Mouse (Mus musculus): ENCODE measurements around the gene Srl. TPM values are rescaled to one million over a fixed set of nuclear protein-coding genes. Genes with fewer than 3 reads are reported as not detected.

Gene Srl
- total and polyA plus RNA-seq, 3 experiments = 276 to 870 (median 771) TPM

- WGBS = 44% methylated on average over 8 of the region's 8 CpGs
- no peaks in the 10 kb centered on the region for H3K27me3 ChIP-seq (ENCODE audit: control insufficient read depth, insufficient read depth, low read length)
- H3K4me3 ChIP-seq = no peak overlapping the region
- H3K9ac ChIP-seq (ENCODE audit: low read depth, low read length) = peak overlapping the region; percentile 22
- no peaks in the 10 kb centered on the region for H3K79me2 ChIP-seq (replicated peaks; ENCODE audit: control insufficient read depth, insufficient read depth, low read length)
- TF ChIP-seq POLR2A (IDR thresholded peaks at IDR 0.05; ENCODE audit: insufficient read depth, low read depth, low read length) = peak; percentile 30; the same call in 1 of the 2 replicates
- peak; percentile 84; the same call in 1 of the 2 replicates for TF ChIP-seq EP300 (IDR thresholded peaks at IDR 0.05; ENCODE audit: insufficient read depth, low read depth, low read length)
- TF ChIP-seq CTCF (IDR thresholded peaks at IDR 0.05) = 0 out of 2 replicates have a peak, but pooled peaks have one; percentile 5
- peaks cover 7% of the 10 kb centered on the region for H3K4me1 ChIP-seq (ENCODE audit: control insufficient read depth, insufficient read depth, low read length)
- intact Hi-C loops (cut with DNase I) = no loop called here
- H3K27ac ChIP-seq = peak overlapping the region; percentile 84
- DNase-seq = peak; percentile 65 to 82
- peaks cover 23% of the 10 kb centered on the region for H3K36me3 ChIP-seq (ENCODE audit: control insufficient read depth, insufficient read depth, low read length)
These were observed 40.8 kb downstream of the Srl start for GRCm38 (mm10) chr16:4500598-4501385.

- no peak for DNase-seq
- H3K4me3 ChIP-seq = no peak overlapping the region
These were observed 43.6 kb downstream of the Srl start for GRCm38 (mm10) chr16:4497762-4498607.

GRCm38 (mm10) chr16:4496470-4496869 lies 45.1 kb downstream of the Srl start:
- Histone ChIP-seq H3K79me2 (replicated peaks; ENCODE audit: control insufficient read depth, insufficient read depth, low read length) (no peaks in the 10 kb centered on the region), H3K4me3 (no peak overlapping the region; the same call in 1 of the 2 replicates), H3K9ac (ENCODE audit: low read depth, low read length) (no peak overlapping the region), H3K36me3 (ENCODE audit: control insufficient read depth, insufficient read depth, low read length) (peaks cover 19% of the 10 kb centered on the region), H3K4me1 (ENCODE audit: control insufficient read depth, insufficient read depth, low read length) (peaks cover 9% of the 10 kb centered on the region), H3K27me3 (ENCODE audit: control insufficient read depth, insufficient read depth, low read length) (no peaks in the 10 kb centered on the region), H3K27ac (no peak overlapping the region; the same call in 1 of the 2 replicates)
- WGBS = 82% methylated on average over 3 of the region's 3 CpGs
- intact Hi-C loops (cut with DNase I) = no loop called here
- TF ChIP-seq EP300 (IDR thresholded peaks at IDR 0.05; ENCODE audit: insufficient read depth, low read depth, low read length) = no peak
- TF ChIP-seq POLR2A (IDR thresholded peaks at IDR 0.05; ENCODE audit: insufficient read depth, low read depth, low read length) = no peak
- no peak for TF ChIP-seq CTCF (IDR thresholded peaks at IDR 0.05)
- no peak for DNase-seq

More at GRCm38 (mm10) chr16:4497762-4498607, 43.6 kb downstream of the Srl start:
- Histone ChIP-seq H3K27me3 (ENCODE audit: control insufficient read depth, insufficient read depth, low read length) (no peaks in the 10 kb centered on the region), H3K27ac (peak overlapping the region; percentile 84), H3K79me2 (replicated peaks; ENCODE audit: control insufficient read depth, insufficient read depth, low read length) (no peaks in the 10 kb centered on the region), H3K9ac (ENCODE audit: low read depth, low read length) (peak overlapping the region; percentile 47; the same call in 1 of the 2 replicates), H3K36me3 (ENCODE audit: control insufficient read depth, insufficient read depth, low read length) (peaks cover 19% of the 10 kb centered on the region), H3K4me1 (ENCODE audit: control insufficient read depth, insufficient read depth, low read length) (peaks cover 8% of the 10 kb centered on the region)
- intact Hi-C loops (cut with DNase I) = no loop called here
- WGBS = 45% methylated on average over 8 of the region's 8 CpGs
- no peak for TF ChIP-seq EP300 (IDR thresholded peaks at IDR 0.05; ENCODE audit: insufficient read depth, low read depth, low read length)
- no peak for TF ChIP-seq POLR2A (IDR thresholded peaks at IDR 0.05; ENCODE audit: insufficient read depth, low read depth, low read length)

GRCm38 (mm10) chr16:4495861-4496260 lies 45.8 kb downstream of the Srl start:
- DNase-seq = peak in 1 of 2 experiments; percentile 59
- WGBS = 56% methylated on average over 5 of the region's 5 CpGs
- intact Hi-C loops (cut with DNase I) = no loop called here
- Histone ChIP-seq H3K4me3 (peak overlapping the region; percentile 41; the same call in 1 of the 2 replicates), H3K9ac (ENCODE audit: low read depth, low read length) (no peak overlapping the region), H3K27ac (peak overlapping the region; percentile 47; the same call in 1 of the 2 replicates), H3K27me3 (ENCODE audit: control insufficient read depth, insufficient read depth, low read length) (no peaks in the 10 kb centered on the region), H3K4me1 (ENCODE audit: control insufficient read depth, insufficient read depth, low read length) (peaks cover 9% of the 10 kb centered on the region), H3K36me3 (ENCODE audit: control insufficient read depth, insufficient read depth, low read length) (peaks cover 18% of the 10 kb centered on the region), H3K79me2 (replicated peaks; ENCODE audit: control insufficient read depth, insufficient read depth, low read length) (no peaks in the 10 kb centered on the region)
- TF ChIP-seq EP300 (IDR thresholded peaks at IDR 0.05; ENCODE audit: insufficient read depth, low read depth, low read length) (no peak), POLR2A (IDR thresholded peaks at IDR 0.05; ENCODE audit: insufficient read depth, low read depth, low read length) (no peak), CTCF (IDR thresholded peaks at IDR 0.05) (no peak)

GRCm38 (mm10) chr16:4492777-4493563 lies 48.6 kb downstream of the Srl start:
- Histone ChIP-seq H3K27ac (no peak overlapping the region), H3K4me3 (no peak overlapping the region), H3K4me1 (ENCODE audit: control insufficient read depth, insufficient read depth, low read length) (peaks cover 14% of the 10 kb centered on the region), H3K36me3 (ENCODE audit: control insufficient read depth, insufficient read depth, low read length) (peaks cover 8% of the 10 kb centered on the region), H3K79me2 (replicated peaks; ENCODE audit: control insufficient read depth, insufficient read depth, low read length) (no peaks in the 10 kb centered on the region), H3K9ac (ENCODE audit: low read depth, low read length) (no peak overlapping the region), H3K27me3 (ENCODE audit: control insufficient read depth, insufficient read depth, low read length) (no peaks in the 10 kb centered on the region)
- no peak for DNase-seq
- intact Hi-C loops (cut with DNase I) = no loop called here
- 38% methylated on average over 2 of the region's 2 CpGs for WGBS
- TF ChIP-seq EP300 (IDR thresholded peaks at IDR 0.05; ENCODE audit: insufficient read depth, low read depth, low read length) (no peak), POLR2A (IDR thresholded peaks at IDR 0.05; ENCODE audit: insufficient read depth, low read depth, low read length) (no peak), CTCF (IDR thresholded peaks at IDR 0.05) (no peak)
